Mouse (Mus musculus) intestine, embryonic 15.5 days (tissue): Measurements from ENCODE around the gene Gal3st3. TPM values are rescaled to one million over a fixed set of nuclear protein-coding genes. Genes with fewer than 3 reads are reported as not detected.

Experiments used
- ATAC-seq: fragments of 200-750 bp; cut with Nextera tagmentation; 2 replicates; pipeline ENCODE4 v1.8.0; 2017; ENCODE audit warnings: moderate TSS enrichment, moderate library complexity
- H3K27ac ChIP-seq: fragments of 300-500 bp; sonication (generic); 2 replicates; pipeline ENCODE4 v1.5.1; 2015; ENCODE audit warnings: mild to moderate bottlenecking, inconsistent platforms
- H3K27me3 ChIP-seq: fragments of 300-500 bp; sonication (generic); replicated peaks from 2 replicates; pipeline ENCODE4 v1.6.1; 2015; ENCODE audit warnings: inconsistent platforms
- H3K36me3 ChIP-seq: fragments of 300-500 bp; sonication (generic); 2 replicates; pipeline ENCODE4 v1.6.1; 2015; ENCODE audit warnings: inconsistent platforms
- H3K4me1 ChIP-seq: fragments of 300-500 bp; sonication (generic); replicated peaks from 2 replicates; pipeline ENCODE4 v1.6.1; 2015; ENCODE audit warnings: inconsistent platforms
- H3K4me2 ChIP-seq: fragments of 300-500 bp; sonication (generic); replicated peaks from 2 replicates; pipeline ENCODE4 v1.6.1; 2015; ENCODE audit warnings: mild to moderate bottlenecking, inconsistent platforms
- H3K4me3 ChIP-seq: fragments of 300-500 bp; sonication (generic); replicated peaks from 2 replicates; pipeline ENCODE4 v1.5.1; 2015; ENCODE audit warnings: inconsistent platforms
- H3K9ac ChIP-seq: fragments of 300-500 bp; sonication (generic); 2 replicates; pipeline ENCODE4 v1.6.1; 2015; ENCODE audit warnings: inconsistent platforms
- H3K9me3 ChIP-seq: fragments of 300-500 bp; sonication (generic); 2 replicates; pipeline ENCODE4 v1.6.1; 2016; ENCODE audit warnings: inconsistent platforms
- WGBS: fragments of 180-500 bp; shearing (Covaris S2); methylation state at CpG from one replicate; pipeline ENCODE4 v1.1.7; 2015; 5-methylcytosine and 5-hydroxymethylcytosine counted together
- polyA plus RNA-seq: library from polyadenylated mRNA; unstranded; fragments of >200 nt; fragmentation: Nextera tagmentation; extraction: Ambion mirVana; gene quantifications from 2 replicates; pipeline ENCODE4 v1.2.1, GENCODE M21; 2015

The Gal3st3 gene
- polyA plus RNA-seq, 1 experiment from 2014 or later = 2.1 TPM

- Histone ChIP-seq H3K9me3 (no peaks in the 10 kb centered on the region), H3K4me1 (no peaks in the 10 kb centered on the region), H3K9ac (no peak overlapping the region), H3K27me3 (no peaks in the 10 kb centered on the region), H3K27ac (peak overlapping the region; percentile 40; the same call in 1 of the 2 replicates), H3K4me2 (no peak overlapping the region), H3K4me3 (no peak overlapping the region), H3K36me3 (no peaks in the 10 kb centered on the region)
- ATAC-seq = peak; percentile 73
- no CpG with 5 or more reads among the region's 1 CpGs for WGBS
Observed at GRCm38 (mm10) chr19:5356080-5356479, 57.9 kb downstream of the Gal3st3 start.

Other genes starting within 250 kb of the Gal3st3 start
- gene Rin1, start 247.8 kb upstream of the Gal3st3 start, polyA plus RNA-seq = 2.7 and 3.9 TPM in 2 replicates
- 47.7 and 48.0 TPM in 2 replicates for gene Cd248, start 230.3 kb upstream of the Gal3st3 start, polyA plus RNA-seq
- gene Tmem151a, start 212.8 kb upstream of the Gal3st3 start, polyA plus RNA-seq = 5.6 and 6.5 TPM in 2 replicates
- gene Yif1a, start 209.8 kb upstream of the Gal3st3 start, polyA plus RNA-seq = 109 and 126 TPM in 2 replicates
- 12.7 and 13.4 TPM in 2 replicates for gene Cnih2, start 199.8 kb upstream of the Gal3st3 start, polyA plus RNA-seq
- gene Rab1b, start 191.3 kb upstream of the Gal3st3 start, polyA plus RNA-seq = 216 and 223 TPM in 2 replicates
- 12.1 and 16.6 TPM in 2 replicates for gene Klc2, start 179.8 kb upstream of the Gal3st3 start, polyA plus RNA-seq
- 15.6 and 15.8 TPM in 2 replicates for gene Pacs1, start 25.2 kb upstream of the Gal3st3 start, polyA plus RNA-seq
- 282 and 289 TPM in 2 replicates for gene Sf3b2, start 2.9 kb upstream of the Gal3st3 start, polyA plus RNA-seq
- gene Catsper1, start 37.4 kb downstream of the Gal3st3 start, polyA plus RNA-seq = not detected in 2 replicates
- gene Cst6, start 51.2 kb downstream of the Gal3st3 start, polyA plus RNA-seq = 15.9 and 19.8 TPM in 2 replicates
- gene Eif1ad, start 68.4 kb downstream of the Gal3st3 start, polyA plus RNA-seq = 53.9 and 58.2 TPM in 2 replicates
- 474 and 479 TPM in 2 replicates for gene Banf1, start 68.8 kb downstream of the Gal3st3 start, polyA plus RNA-seq
- 61.2 and 66.4 TPM in 2 replicates for gene Sart1, start 90.4 kb downstream of the Gal3st3 start, polyA plus RNA-seq
- gene Tsga10ip, start 104.2 kb downstream of the Gal3st3 start, polyA plus RNA-seq = 4.3 and 10.8 TPM in 2 replicates
- 198 and 200 TPM in 2 replicates for gene Drap1, start 126.6 kb downstream of the Gal3st3 start, polyA plus RNA-seq
- 42.6 and 45.8 TPM in 2 replicates for gene AI837181, start 126.8 kb downstream of the Gal3st3 start, polyA plus RNA-seq
- gene Fosl1, start 149.2 kb downstream of the Gal3st3 start, polyA plus RNA-seq = not detected in 2 replicates
- 8.2 and 8.7 TPM in 2 replicates for gene Ccdc85b, start 159.6 kb downstream of the Gal3st3 start, polyA plus RNA-seq
- gene Fibp, start 162.3 kb downstream of the Gal3st3 start, polyA plus RNA-seq = 95.1 and 99.4 TPM in 2 replicates
- gene Ctsw, start 170.2 kb downstream of the Gal3st3 start, polyA plus RNA-seq = 2.1 and 2.9 TPM in 2 replicates
- gene Efemp2, start 175.6 kb downstream of the Gal3st3 start, polyA plus RNA-seq = 118 TPM in 2 replicates
- gene Mus81, start 190.1 kb downstream of the Gal3st3 start, polyA plus RNA-seq = 29.5 and 29.8 TPM in 2 replicates
- gene Cfl1, start 192.1 kb downstream of the Gal3st3 start, polyA plus RNA-seq = 2,332 and 2,514 TPM in 2 replicates
- gene 1700020D05Rik, start 205.5 kb downstream of the Gal3st3 start, polyA plus RNA-seq = not detected in 2 replicates
- 7.2 and 8.0 TPM in 2 replicates for gene Snx32, start 212.2 kb downstream of the Gal3st3 start, polyA plus RNA-seq